Mouse (Mus musculus) layer of hippocampus, postnatal 14 days (tissue): ENCODE measurements around the gene Eif4e3. TPM values are rescaled to one million over a fixed set of nuclear protein-coding genes. Genes with fewer than 3 reads are reported as not detected.

Experiments used
- DNase-seq, 2 experiments: peaks; one replicate each; pipeline ENCODE4 v3.0.0; 2021 to 2022; ENCODE audit warnings: low spot score in 2 of 2, mixed read lengths in 1 of 2
- total RNA-seq, 2 experiments: library from RNA; stranded (reverse); gene quantifications; 2 replicates each; pipeline ENCODE4 v1.2.3; 2021

Eif4e3 gene
- total RNA-seq, 2 experiments from 2014 or later: 19.5 to 20.9 TPM

DNA sequence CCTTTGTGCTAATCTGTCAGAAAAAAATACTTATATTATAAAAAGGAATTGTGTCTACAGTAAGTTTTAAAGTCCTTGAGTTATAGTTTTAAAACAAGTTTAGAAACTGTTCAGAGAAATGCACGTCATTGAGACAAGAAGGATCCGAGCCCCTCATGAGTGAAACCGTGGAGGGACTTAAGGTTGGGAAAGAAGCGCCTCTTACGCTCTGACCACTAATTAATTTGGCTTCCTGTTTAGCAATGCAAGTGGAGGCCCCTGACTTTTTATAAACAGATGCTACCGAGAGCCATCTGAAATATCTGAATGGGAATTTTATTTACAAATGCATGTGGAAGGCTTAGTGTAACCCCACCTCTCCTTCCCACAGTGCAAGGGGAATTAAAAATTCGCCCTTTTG lies 41.3 kb downstream of the Eif4e3 start:
- no peak for DNase-seq

DNA sequence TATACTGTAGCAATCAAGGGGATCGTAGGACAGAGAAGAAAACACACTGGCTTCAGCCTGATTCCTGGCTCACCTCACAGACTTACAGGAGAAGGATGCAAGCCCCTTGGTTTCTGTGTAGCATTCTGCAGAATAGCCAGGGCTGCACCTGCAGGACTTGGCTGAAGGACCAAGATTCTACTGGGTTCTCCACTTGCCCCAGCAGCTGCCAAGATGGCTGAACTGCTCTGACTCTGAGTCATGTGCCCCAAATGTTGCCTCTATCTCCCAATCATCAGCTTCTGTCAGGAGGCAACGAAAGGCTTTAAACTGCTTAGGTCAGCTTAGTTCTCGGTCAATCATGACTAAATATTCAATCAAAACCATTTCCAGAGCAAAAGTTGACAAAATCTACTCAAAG lies 42.0 kb downstream of the Eif4e3 start:
- DNase-seq: no peak

DNA sequence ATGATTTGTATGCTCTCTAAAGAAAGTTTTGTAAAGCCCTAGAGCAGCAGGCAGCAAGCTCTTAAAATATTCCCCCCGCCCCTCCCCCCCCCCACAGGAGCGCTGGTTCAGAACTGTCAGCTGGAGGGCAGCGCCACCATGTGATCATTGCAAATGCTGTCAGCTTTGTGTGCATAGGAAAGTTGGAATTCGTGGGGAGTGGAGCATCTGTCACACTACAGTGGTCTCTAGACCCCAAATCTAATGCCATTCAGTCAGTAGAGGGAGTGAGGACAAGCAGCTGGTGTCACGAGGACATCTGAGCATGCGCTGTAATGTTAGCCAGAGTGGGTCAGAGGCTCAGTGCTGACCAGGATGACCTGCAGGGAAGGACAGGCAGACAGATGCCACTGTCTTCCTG lies 42.9 kb downstream of the Eif4e3 start:
- peak in 1 of 2 experiments; percentile 35 for DNase-seq

DNA sequence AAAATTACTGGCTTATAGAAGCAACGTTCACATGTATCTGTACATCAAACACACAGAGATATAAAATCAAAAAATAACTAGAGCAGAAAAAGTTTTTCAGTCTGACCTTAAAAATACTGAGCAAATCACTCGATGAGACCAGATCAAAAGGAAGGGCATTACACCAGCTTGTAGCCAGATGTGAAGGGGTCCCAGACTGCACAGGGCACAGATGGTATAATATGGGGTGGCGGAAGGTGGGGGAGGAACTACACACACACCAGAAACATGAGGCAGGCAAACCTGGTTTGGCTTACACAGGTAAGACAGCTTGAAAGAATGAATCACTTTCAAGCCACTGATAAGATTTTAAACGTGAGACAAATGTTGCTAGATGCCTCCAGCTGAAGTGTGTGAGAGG lies 45.4 kb downstream of the Eif4e3 start:
- DNase-seq: no peak

DNA sequence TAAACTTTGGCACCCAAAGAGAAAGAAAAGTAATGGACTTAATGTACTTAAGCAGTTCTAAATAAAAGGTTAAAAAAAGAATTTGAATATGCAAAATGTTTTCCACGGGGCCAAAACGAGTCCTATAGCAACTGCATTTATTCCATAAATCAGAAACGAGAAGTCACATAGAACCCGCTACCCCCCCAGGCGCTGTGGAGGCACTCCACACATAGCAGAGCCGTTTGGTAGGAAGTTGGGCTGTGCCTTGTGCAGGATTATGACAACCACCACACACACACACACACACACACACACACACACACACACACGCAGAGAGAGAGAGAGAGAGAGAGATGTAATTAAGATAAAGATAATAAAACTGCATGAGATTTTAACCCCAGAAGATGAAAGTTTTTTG lies 46.1 kb downstream of the Eif4e3 start:
- no peak for DNase-seq

DNA sequence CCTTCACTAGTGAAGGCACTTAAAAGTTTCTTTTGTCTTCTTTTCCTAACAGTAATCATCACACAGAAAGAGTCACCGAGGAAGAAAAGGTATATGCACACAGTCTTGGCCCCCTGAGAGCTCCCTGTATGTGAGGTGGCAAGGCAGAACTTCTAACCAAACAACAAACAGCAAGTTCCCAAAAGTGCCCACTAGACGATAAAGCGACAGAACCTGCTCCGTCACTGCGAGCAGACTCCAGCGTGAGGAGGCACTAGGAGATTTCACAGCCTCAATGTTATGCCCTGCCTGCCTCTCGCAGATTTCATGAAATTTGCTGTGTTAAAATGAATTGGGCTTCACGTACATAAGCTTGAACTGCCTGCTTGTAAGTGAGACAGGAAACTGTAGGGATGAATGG lies 46.6 kb downstream of the Eif4e3 start:
- DNase-seq: no peak

DNA sequence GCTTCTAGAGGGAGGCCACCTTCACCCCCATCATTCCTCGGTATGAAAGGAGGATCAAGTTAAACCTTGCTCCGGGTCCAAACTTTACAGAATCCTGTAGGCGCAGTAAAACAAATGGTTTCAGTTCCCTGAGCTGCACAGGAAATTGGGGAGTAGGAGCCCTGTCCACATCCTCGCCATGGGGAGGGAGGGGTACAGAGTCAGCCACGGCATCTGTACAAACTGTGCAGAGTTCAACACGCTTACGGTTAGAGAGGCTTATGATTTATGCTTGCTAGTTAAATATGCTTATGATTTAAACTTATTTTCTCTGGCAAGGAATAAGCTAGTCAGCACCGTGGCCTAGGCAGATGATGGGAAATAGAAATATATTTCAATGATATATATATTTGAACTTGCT lies 47.1 kb downstream of the Eif4e3 start:
- DNase-seq: no peak

DNA sequence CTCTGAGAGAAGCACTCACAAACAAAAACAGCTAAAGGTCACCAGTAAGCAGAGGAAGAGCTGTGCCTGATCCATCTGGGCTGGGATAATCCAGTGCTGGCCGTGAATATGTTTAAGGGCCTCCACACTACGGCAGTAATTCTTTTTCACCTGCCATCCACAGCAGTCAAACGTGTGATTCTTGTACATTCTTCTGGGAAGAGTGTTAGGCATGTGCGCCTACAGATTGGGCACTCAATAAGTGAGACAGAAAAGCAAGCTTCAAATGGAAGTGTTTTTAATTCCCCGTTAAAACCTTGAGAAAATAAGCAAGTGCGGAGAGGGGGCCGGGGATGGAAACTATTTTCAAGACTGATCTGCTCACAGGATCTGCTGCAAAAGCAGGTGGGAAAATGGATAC lies 48.7 kb downstream of the Eif4e3 start:
- DNase-seq: no peak

DNA sequence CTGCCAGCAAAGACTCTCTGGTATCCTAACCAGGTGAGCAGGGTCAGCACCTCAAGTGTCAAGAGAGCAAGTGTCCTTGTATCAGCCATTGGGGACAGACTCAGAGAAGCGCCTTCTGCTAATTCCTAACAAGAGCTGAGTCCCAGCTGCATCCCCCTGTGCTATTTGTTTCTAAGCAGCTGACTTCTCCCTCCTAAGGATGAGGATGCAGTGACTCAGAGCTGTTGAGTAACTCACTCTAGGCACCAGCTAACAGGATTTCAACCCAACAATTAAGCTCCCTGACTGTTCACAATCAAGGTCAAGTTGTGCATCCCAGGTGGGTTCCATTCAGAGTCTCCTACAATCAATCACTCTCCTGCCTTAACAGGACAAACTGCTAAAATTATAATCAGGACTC lies 49.2 kb downstream of the Eif4e3 start:
- DNase-seq: no peak

DNA sequence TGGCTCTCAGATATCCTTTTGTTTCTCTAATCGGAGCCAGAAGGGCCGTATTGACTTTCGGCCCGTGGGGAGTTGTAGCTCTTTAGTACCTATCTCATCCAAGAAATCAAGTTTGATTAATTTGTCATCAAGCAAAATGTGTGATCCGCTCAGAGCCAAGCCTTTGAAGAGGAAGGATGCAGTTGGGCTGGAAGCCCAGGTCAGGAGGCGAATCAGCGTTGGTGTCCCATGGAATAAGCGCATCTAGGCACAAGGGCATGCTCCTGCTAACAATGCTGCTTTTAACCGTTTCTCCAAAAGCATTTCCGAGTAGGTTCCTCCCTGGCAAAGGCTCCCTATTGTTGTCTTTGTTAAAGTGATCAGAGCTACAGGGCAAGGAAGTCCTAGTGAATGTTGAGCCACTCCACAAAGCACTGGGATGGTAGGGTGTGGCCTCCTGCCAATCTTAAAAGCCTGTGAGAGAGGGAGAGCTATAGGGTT lies 51.3 kb downstream of the Eif4e3 start:
- DNase-seq: peak in 1 of 2 experiments; percentile 11

DNA sequence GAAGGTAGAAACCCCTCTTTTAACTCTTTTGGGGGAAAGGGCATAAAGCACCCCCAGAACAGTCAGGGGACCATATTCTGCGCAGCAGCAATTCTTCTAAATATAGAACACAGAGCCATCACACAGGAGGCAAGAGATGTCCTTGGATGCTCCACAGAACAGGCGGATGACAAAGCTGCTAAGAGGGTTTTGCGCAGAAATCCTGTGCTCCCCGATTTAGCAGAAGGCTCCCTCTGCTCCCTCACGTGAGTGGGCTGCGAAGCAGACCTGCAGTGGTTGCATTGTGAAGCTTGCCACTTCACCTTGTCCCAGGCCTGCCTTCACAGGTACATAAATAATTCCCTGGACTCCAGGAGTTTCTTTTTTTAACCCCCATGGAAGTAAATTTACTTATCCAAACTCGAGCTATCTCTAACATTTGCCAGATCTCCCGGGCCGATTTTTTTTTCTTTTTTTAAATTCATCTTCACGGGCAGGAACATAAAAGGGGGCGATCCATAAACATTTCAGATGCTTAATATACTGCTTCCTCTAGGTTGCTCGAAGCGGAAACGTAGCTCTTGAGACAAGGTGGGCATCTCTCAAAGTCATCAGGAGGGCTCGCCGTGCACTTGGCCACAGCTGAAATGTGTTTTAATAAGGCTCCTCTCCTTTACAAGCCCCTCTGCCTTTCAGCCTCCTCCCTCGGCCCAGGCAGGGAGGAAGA lies 51.9 kb downstream of the Eif4e3 start:
- DNase-seq: peak; percentile 29 to 49

DNA sequence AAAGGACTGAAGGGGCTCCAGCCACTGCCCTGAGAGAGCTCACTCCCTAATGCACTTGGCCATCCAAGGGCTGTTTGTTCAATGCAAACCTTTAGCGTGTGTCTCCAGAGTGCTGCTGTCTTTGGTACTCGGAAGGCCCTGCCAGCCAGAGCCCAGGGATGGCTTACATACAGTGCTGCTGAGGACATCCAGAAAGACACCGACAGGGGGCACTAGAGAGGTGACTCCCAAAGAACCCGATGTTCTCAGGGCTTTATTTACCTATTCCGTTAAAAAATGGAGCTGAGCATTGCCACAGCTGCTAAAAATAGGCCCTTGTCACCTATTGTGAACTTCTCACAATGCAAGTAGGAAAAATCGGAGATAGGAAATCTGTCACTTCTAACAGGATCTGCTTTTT lies 54.7 kb downstream of the Eif4e3 start:
- no peak for DNase-seq

DNA sequence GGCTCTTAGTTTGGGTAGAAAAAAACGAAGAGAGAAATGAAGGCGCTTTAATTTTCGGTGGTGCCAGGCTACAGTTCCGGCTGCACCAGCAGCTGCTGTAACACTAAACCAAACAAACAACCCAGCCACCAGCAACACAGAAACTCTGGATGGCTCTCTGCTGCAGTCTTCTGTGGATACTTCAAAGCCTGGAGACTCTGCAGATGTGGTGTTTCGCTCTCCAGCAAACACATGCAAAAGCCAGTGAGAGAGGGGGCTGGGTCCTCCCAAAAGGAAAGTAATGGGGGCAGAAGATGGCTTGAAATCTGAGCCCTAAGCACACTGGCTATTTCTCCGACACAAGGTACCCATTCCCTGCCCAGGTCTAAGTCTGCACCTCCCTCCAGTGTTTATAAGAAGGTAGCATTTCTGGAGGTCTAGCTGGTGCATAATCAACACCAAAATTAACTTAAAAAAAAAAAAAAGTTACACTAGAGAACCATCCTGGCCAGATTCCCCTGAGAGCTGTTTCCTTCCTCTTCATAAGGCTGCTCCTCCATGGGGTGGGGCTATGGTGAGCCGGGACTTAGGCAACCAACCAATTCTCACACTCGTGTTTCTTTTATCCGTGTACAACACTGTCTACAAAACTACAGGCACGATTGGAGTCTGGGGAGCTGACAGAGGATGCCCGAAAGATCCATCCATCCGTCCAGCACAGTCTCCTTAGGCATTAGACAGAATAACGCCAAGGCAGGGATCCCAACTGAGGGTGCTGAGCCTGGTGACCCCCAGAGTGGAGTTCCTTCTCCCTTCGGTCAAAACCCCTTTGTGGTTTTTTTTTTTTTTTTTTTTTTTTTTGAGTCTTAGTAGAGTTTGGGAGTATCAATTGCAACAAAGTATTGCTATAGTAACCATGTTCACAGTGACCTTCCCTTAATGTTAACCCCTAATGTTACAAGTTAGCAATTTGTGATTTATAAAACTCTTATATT lies 55.8 kb downstream of the Eif4e3 start:
- DNase-seq: no peak

DNA sequence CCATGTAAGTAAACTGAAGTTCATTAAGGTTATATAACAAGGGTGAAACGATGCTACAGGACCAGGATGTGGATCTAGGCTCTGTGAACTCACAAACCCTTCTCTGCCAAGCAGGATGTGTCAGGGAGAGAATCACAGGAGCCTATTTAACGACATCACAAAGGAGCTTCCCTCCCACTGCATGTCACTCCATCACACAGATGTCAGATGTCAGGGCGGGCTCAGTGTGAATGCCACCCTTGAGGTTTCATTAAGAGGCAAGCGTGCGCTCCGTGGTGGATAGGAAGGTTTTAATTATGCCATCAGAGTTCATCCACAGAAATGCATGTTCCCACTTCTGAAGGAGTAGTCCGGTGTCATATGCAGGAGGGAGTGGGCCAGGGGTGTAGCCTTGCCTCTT lies 60.5 kb downstream of the Eif4e3 start:
- DNase-seq: no peak

DNA sequence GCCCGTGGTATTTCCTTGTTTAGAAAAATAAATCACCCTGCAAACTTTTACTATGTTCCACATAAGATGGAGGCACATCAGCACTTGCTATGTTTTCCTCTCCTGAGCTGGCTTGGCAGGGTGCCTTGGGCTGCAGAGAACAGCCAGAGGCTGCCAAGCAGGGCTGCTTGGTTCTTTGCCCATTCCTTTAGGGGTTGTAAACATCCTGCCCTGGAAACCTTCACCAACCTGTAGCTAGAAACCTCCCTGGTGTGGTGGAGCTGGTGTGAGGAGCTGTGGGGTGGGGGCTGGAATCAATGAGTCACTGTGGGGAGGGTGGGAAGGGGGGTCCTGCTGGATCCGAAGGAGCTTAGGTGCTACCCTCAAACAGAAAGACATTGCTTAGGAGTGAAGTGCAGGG lies 61.8 kb downstream of the Eif4e3 start:
- DNase-seq: no peak

DNA sequence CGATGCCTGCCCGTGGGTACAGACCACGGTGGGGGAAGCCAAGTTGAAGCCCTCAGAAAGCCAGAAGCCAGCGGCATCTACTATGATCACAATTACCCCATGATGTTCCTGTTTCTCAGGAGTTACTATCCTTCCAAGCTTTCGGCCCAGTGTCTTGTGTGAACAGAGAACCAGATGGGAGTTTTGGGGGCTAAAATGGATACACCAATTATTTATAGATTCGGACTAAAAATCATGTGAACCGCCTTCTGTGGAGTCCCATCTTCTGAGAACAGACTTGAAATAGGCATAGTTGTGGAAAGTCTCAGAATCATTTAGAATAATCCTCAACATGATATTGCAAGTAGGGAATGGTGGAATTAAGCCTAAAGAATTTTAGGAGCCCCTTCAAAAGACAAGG lies 64.1 kb downstream of the Eif4e3 start:
- DNase-seq: no peak

DNA sequence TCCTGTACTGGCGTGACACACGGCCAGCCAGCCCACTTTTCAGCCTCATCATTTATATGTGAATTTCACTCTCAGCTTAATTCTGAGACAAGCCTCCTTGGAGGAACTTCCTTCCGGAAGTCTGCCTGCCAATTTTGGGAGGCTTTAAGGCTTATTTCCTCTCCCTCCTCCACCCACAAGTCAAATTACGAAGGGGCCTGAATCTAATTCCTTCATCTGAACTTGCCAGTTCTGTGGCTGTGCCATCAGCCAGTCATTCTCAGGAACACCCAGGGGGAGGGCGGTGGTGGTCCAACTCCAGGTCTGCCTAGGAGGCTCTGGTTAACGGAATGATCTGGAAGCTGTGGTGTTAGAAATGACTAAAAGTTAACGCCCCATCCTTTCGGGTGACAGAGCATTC lies 65.7 kb downstream of the Eif4e3 start:
- DNase-seq: peak in 1 of 2 experiments; percentile 14

DNA sequence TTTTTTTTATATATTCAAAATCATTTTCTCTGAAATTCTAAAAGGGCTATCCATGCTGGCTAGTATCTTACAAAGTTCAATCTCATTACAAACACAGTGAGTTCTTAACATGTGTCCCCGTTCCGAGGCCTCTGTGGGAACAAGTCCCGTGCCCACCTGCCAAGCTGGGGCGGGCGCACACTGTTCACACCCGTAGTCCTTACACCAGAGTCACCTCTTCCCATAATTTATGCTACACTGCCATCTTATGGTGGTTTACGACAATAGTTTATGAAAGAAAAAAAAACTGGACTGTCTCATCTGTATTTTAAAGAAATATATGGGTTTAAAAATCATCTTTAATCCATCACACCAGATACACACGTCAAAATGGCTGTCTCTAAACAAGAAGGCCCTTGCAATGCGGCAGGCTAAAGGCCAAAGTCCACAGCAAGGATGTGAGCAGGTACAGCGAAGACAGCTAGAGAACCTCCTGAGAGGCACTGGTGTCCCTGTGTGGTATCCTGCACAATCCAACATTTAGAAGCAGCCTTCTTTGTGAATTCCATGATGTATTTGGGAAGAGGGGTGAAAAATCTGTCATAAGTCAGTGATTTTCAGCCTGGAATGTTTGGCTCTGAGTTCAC lies 66.3 kb downstream of the Eif4e3 start:
- peak; percentile 49 to 69 for DNase-seq

DNA sequence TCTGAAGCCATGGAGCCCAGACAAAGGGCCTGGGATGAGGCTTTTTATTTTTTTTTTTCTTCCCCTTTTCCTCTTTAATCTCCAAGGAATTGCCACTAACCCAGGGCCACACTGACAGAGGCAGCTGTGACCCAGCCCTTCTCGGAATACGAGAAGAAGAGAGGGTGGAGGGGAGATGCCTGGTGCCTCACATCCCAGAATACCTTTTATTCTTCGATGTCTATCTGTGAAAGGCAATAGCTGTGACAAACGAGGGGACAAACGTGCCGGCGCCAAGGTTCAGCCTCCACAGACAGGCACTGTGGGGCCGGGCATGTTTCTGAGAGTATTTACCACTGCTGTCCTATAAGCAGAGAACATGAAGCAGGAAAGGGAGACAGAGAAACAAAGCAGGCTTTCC lies 66.9 kb downstream of the Eif4e3 start:
- no peak for DNase-seq

DNA sequence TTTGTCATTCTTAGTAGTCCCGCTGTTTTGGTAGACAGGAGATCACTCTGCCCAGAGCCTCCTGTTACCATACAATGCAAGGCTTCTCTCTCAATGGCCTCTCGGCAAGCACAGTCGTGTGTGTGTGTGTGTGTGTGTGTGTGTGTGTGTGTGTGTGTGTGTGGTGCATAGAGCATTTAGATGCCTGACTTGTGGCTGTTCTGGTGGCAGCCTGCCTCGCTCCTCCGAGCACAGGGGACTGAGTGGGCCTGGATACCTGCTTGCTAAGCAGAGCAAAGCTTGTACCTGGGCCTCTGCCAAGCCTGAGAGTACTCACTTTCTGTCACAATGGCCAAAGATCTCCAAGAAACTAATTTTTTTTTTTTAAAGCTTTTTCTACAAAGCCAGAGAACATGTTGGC lies 67.3 kb downstream of the Eif4e3 start:
- peak in 1 of 2 experiments; percentile 35 for DNase-seq

DNA sequence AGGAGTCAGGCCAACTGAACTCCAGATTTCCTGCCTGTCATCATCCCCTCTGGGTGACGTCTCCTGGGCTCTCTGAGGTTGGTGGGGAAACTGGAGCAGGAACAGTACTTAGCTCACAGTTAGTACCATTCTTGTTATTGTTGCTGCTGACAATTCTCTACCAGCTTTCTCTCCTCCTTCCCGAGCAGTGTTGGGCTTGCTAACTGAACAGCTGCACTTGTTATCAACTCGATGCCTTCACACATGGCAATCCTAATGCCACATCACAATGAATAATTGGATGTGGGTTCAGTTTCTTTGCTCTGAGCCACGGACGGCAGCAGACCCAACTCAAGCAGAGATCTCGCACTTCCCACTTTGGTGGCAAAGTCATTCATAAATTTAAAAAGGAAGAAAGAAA lies 89.5 kb downstream of the Eif4e3 start:
- DNase-seq: peak in 1 of 2 experiments; percentile 44

DNA sequence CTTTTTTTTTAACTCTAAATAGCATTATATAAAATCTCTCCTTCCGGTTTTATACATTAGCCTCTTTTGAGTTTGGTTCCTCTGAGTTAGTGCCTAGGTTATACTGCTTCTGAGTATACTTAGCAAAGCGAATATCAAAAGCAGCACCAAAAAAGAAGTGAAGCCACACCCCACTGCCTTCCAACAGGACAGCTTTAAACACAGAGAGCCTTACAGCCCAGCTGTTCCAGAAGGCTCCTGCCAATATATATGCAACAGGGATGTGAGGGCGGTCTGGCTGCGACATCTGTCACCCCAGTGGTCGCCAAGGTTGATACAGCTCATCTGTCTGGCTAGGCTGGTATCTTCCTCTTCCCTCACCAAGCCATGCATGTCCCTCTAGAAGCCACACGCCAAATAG lies 90.9 kb downstream of the Eif4e3 start:
- no peak for DNase-seq
